In genomic region chr6:98046295-98047108, GRCm38 (mm10) we compare ENCODE assay signal across 10 mouse cellular contexts.
DNase-seq lines count a peak whose midpoint lies in the region; ATAC-seq and TF ChIP-seq lines count a peak whose summit lies in the region.
"Had no signal": no experiment of that assay in that cellular context is flagged by ENCODE, and none has a peak within 500 bp of the region (broad histone marks: within the 10 kb centered on the region; RNA-seq: fewer than 3 reads in every experiment).

No protein-coding gene starts in this region.

- H3K4me1 ChIP-seq in forebrain, embryonic 15.5 days: peaks cover 31% of the 10 kb centered on the region
- H3K4me1 ChIP-seq in thymus, adult 2 months (replicated peaks; ENCODE audit: control insufficient read depth, insufficient read depth, low read length): no peaks in the 10 kb centered on the region
- H3K4me1 ChIP-seq: megakaryocyte, embryonic 14.5 days had no signal

- no peaks in the 10 kb centered on the region for H3K9me3 ChIP-seq in forebrain, embryonic 15.5 days
- H3K9me3 ChIP-seq: embryonic facial prominence, embryonic 12.5 days had no signal

- no peak overlapping the region; the same call in 1 of the 2 replicates for H3K4me2 ChIP-seq in forebrain, embryonic 15.5 days (replicated peaks)
- H3K4me2 ChIP-seq: embryonic facial prominence, embryonic 12.5 days had no signal

- ATAC-seq in forebrain, embryonic 15.5 days (replicated peaks): peak; percentile 76

- H3K27me3 ChIP-seq in forebrain, embryonic 15.5 days: no peaks in the 10 kb centered on the region
- H3K27me3 ChIP-seq in thymus, adult 2 months (ENCODE audit: control insufficient read depth, insufficient read depth, low read length): no peaks in the 10 kb centered on the region
- H3K27me3 ChIP-seq: embryonic facial prominence, embryonic 12.5 days; megakaryocyte, embryonic 14.5 days had no signal

- no peaks in the 10 kb centered on the region for H3K36me3 ChIP-seq in forebrain, embryonic 15.5 days
- H3K36me3 ChIP-seq in thymus, adult 2 months (ENCODE audit: control insufficient read depth, insufficient read depth, low read length): no peaks in the 10 kb centered on the region
- H3K36me3 ChIP-seq: embryonic facial prominence, embryonic 12.5 days had no signal

- no peak for TF ChIP-seq POLR2A in thymus, adult 2 months (IDR thresholded peaks at IDR 0.05; ENCODE audit: control insufficient read depth, extremely low read depth, insufficient read depth, low read length, poor library complexity)

- no peak for TF ChIP-seq CTCF in thymus, adult 2 months (IDR thresholded peaks at IDR 0.05; ENCODE audit: borderline replicate concordance, control insufficient read depth, extremely low read depth, insufficient read depth, low read length, poor library complexity)

- WGBS in forebrain, embryonic 15.5 days: 25% methylated on average over 11 of the region's 11 CpGs
- 88% methylated on average over 11 of the region's 11 CpGs for WGBS in thymus, adult 2 months

- peak overlapping the region; percentile 37 for H3K27ac ChIP-seq in forebrain, embryonic 15.5 days (replicated peaks)
- H3K27ac ChIP-seq in thymus, adult 2 months (ENCODE audit: control insufficient read depth, insufficient read depth, low read length): no peak overlapping the region
- H3K27ac ChIP-seq: embryonic facial prominence, embryonic 12.5 days had no signal

- no peak overlapping the region for H3K4me3 ChIP-seq in forebrain, embryonic 15.5 days
- H3K4me3 ChIP-seq in thymus, adult 2 months (ENCODE audit: control insufficient read depth, insufficient read depth, low read length): no peak overlapping the region
- H3K4me3 ChIP-seq: embryonic facial prominence, embryonic 12.5 days; megakaryocyte, embryonic 14.5 days had no signal

- peak; percentile 20 for DNase-seq in layer of hippocampus, adult 11-12 months (ENCODE audit: low spot score)
- no peak for DNase-seq in layer of hippocampus, postnatal 25 days (ENCODE audit: extremely low spot score in 1 of 2, low spot score in 1 of 2)
- peak; percentile 24 for DNase-seq in layer of hippocampus, adult 9-10 months (ENCODE audit: low spot score)
- DNase-seq in retina, postnatal 1 day: peak; percentile 58
- DNase-seq in thymus, adult 2 months: no peak
- no peak for DNase-seq in adrenal gland, postnatal 14 days
- no peak for DNase-seq in heart, adult 8-10 months (ENCODE audit: low spot score)

- H3K9ac ChIP-seq in forebrain, embryonic 15.5 days (replicated peaks): no peak overlapping the region
- H3K9ac ChIP-seq: embryonic facial prominence, embryonic 12.5 days had no signal

Comparison
In these comparisons a context has a peak if more than half of its experiments do, and no peak if none do; other contexts are left out.
1. DNase-seq: peak in layer of hippocampus, adult 11-12 months (single experiment), layer of hippocampus, adult 9-10 months (single experiment) and retina, postnatal 1 day (single experiment); none in layer of hippocampus, postnatal 25 days (0 of 2), thymus, adult 2 months (single experiment), adrenal gland, postnatal 14 days (single experiment) and heart, adult 8-10 months (single experiment).